Mouse (Mus musculus) neural tube, embryonic 10.5 days (tissue): ENCODE results near the gene Ptgis.

Source experiments
- DNase-seq: peaks from one replicate; pipeline ENCODE4 v3.0.0-alpha.2; 2017; ENCODE audit warnings: low spot score; ENCODE audit errors: extremely low spot score

Ptgis gene

GRCm38 (mm10) chr2:167193361-167193760, 47.0 kb downstream of the Ptgis start:
- no peak for DNase-seq

- DNase-seq, result peak; percentile 75
Measured at GRCm38 (mm10) chr2:167190076-167190399, 50.4 kb downstream of the Ptgis start, which contains the start of gene Kcnb1. Kcnb1 (minus strand) TSS chr2:167190155.

DNA sequence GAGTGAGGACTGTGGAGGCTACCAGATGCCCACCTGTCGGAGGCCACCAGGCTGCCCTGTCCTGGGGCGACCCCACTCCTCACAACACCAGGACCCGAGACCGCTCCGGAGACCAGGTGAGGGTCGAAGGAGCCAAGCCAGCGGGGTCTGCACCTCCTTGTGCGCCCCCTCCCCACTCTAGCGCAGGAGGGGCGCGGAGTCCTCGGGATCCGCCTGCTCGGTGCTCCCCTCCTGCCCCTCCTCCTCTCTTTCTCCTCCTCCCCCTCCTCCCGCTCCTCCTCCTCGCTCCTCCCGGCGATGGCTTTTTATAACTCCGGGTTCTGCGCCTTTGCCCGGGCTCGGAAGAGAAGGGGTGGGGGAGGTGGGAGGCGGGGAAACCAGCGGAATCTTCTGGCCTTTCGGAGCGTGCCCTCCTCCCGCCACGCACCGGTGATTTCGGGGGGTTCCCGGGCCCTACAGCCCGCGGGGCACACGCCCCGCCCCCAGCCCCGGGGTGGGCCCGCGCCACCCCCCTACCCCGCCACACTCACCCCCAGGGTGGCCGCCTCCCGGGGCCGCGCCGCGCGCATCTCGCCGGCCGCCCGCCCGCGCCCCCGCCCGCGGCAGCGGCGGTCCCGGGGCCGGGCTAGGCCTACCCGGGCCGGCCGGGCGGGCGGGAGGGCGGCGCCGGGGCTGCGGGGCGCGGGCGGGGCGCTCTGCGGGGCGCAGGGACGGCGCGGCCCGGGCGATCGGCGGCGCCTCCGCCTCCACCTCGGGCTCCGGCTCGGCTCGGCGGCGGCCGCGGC, 50.9 kb downstream of the Ptgis start:
- peak; percentile 55 for DNase-seq

DNA sequence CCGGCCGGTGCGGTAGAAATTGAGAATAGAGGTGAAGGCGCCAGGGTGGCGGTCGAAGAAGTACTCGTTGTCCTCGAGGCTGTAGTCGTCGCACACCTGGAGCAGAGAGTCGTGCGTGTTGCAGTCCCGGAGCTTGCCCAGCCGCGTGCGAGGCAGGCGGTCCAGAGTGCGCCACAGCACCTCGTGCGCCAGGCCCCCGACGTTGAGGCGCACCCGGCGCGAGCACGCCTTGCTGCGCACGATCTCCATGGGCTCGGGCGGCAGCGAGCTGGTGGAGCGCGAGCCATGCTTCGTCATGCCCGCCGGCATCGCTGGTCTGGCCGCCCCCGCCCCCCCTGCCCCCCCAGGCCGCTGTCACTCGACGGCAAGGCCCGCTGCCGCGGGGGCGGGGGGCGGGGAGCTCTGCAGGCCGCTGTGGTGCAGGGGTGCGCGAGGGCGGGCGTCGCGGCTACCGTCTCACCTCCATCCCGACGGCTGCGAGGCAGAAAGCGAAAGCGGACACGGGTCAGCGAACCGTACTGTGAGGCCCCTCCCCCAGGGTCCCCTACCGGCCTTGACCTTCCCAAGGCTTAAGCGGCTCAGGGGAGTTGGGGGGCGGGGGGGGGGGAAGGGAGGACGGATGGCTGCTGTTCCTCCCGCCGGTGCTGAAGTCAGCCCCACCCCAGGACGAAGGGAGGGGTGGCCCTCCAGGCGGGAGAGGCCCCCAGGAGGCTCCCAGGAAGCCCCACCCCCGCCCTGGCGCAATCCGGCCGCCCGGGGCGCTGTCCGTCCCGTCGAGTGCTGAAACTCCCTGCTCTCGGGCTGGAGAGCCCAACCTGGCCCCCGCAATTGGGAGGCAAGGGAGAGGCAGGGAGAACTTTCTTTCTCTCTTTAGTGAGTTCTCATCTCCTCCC, 51.8 kb downstream of the Ptgis start:
- DNase-seq, result peak; percentile 82

DNA sequence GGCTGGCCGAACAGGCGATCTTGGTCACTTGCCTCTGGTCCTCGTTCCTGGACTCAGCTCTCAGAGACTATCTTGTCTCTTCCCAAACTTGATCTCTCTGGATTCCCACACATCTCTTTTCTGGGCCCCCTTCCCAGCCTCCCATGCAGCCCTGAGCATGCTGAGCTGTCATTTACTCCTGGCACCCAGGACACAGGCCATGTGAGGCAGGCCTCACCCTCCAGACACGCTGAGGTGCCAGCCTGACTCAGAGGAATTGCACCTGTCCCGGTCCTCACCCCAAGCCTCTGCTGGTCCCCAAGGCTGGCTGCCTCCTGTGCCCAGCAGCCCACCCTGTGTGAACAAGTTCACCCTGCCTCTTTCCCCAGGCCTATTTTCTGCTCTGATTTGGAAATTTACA, 53.3 kb downstream of the Ptgis start:
- DNase-seq, result no peak

DNA sequence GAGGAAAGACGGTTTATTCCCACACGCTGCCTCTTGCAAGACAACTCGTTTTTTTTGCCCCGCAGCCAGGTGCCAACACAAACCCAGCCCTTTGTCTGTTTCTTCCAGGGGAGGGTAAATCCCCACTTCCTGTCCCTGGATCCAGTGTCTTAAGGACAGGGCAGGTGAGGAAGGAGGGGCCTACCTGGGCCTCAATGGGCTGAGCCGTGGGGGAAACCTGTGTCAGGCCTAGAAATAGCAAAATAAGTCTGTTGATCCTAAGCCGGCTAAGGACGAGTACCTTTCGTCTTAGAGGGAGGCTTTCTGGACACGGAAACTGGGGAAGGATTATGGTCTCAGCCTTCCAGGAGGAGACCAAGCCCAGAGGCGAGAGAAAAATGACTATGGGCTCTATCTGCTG, 53.9 kb downstream of the Ptgis start:
- no peak for DNase-seq

DNA sequence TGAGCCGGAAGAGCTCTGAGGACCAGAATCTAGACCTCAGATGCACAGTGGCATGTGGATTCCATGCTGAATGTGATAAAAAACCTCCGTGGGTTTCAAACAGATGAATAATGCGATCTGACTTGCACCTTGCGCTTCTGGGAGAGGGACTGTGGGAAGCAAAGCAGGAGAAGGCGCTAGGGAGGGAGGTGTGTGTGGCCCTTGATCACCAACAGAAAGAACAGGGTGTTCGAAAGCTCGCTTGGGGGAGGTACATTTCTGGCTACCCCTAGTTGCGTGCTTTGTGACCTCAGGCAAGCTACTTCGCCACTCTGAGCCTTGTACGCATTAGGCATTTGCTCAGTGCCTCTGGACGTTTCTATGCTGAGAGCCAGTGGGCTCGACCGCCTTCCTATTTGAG, 54.4 kb downstream of the Ptgis start:
- no peak for DNase-seq

GRCm38 (mm10) chr2:167185432-167185831, 55.0 kb downstream of the Ptgis start:
- no peak for DNase-seq

GRCm38 (mm10) chr2:167181662-167182389, 58.6 kb downstream of the Ptgis start:
- no peak for DNase-seq

DNA sequence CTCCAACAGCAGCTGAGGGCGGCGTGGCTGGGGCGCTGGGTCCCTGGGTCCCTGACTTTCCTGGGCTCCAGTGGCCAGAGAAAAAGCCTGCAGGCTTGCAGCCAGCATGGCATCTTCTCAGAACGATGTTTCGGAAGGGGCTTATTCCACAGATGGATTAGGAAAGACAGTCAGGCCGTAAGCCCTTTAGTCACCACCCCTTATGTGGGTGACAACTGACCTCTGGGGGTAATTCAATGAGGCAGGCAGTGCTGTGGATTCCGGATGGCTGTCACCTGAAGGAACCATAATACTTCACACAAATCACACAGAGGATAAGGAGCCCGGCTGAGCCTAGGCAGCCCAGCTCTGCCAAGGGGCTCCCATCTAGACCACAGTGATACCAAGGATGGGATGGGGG, 59.3 kb downstream of the Ptgis start:
- DNase-seq, result no peak

DNA sequence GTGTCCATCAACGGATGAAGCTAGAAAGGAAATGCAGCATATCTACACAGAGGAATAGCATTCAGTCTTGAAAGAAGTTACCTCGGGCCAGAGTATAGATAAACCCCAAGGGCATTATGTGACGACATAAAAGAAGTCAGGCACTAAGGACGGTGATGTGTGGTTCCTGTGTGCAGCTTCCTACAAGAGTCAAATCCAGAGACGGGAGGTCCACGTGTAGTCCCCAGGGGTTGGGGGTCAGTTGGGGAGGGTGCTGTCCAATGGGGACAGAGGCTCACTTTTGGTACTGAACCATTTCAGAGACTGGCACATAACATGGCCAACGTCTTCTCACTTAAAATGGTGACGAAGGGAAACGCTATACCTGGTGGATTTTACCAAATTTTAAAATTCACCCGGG, 61.1 kb downstream of the Ptgis start:
- DNase-seq, result no peak

GRCm38 (mm10) chr2:167177231-167177641, 63.2 kb downstream of the Ptgis start:
- DNase-seq, result no peak

GRCm38 (mm10) chr2:167175284-167175683, 65.1 kb downstream of the Ptgis start:
- DNase-seq, result no peak

GRCm38 (mm10) chr2:167173051-167173875, 67.1 kb downstream of the Ptgis start:
- DNase-seq, result no peak

GRCm38 (mm10) chr2:167167515-167168212, 72.7 kb downstream of the Ptgis start:
- no peak for DNase-seq

DNA sequence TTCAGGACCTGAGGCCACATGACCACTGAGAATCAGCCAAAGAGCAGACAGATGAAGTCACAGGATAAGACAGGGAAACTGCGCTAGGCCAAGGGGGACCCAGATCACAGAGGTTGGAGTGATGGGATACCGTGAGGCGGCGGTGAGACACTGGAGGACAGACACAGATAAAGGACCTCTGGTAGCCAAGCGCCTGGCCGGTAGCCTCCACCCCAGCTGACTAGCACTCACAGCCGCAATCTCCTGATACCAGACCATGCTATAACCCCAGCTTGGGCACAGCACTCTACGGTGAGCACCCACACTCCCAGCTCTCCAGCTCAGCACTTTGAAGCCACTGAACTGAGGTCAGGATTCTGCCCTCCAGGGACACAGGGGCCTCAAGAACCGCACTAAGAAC, 76.8 kb downstream of the Ptgis start:
- DNase-seq, result no peak

DNA sequence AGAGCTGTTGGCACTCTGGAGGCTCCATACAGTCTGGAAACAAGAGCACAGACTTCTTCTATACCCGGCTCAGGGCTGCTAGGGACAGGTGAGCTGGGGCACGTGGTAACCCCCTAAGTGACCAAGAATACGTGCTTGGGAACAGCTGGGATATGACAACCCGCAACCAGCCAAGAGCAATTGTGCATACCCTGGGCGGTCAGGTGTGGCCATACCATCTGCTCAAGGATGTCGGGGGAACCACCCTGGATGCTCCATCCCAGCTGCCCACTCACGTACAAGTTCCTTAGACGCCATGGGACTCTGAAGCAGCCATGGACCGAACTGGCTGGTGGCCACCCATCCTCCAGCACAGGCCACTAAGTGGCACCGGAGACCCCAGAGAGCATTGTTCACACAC, 77.3 kb downstream of the Ptgis start:
- DNase-seq, result no peak

GRCm38 (mm10) chr2:167162516-167163021, 77.8 kb downstream of the Ptgis start:
- no peak for DNase-seq

GRCm38 (mm10) chr2:167159721-167160120, 80.7 kb downstream of the Ptgis start:
- no peak for DNase-seq

GRCm38 (mm10) chr2:167158780-167159179, 81.6 kb downstream of the Ptgis start:
- DNase-seq, result no peak
